Mouse (Mus musculus): ENCODE results near the gene Cit. TPM values are rescaled to one million over a fixed set of nuclear protein-coding genes. Genes with fewer than 3 reads are reported as not detected.

Gene Cit
- polyA plus RNA-seq, 1 experiment from 2014 or later = 11.7 TPM

DNA sequence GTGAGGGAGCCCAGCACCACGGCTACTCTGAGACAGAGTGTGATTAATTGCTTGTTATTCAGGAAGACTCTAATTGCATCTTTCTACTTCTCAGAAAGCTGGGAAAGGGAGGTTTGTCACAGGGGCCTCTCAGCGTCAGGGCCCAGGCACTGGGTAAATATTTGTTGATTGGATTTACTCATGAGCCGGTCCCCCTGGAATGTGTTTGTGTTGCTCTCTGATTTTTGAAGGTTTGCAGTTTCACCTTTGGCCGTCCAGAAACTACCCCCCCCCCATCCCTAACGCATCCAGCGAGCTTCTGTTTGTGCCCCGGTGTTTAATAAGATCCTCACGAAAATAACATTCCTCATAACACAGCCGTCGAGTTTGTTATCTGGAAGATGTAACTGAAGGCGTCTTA lies 65.4 kb downstream of the Cit start:
- POLR2A ChIA-PET = interaction anchor here (0.6 kb wide), 1 partner anchor 63 kb away, joined by 3 read pairs; no protein-coding TSS in a partner anchor

DNA sequence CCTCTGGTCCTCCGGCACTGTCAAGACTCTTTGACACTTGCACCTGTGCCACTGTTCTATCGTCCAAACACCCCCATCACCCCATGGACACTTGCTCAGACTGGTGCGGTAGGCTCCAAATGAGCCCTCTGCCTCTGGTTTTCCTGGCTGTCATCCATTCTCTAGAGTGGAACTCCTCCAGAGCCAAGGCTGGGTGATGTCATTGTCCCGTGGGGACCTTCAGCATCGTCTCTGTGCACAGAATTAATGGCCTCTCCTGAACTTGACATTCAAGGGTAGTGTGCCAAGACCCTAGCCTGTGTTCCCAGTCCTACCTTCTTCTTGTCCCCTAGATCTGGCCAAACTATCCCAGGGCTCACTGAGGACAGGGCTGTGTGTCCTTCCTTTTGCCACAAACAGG lies 70.4 kb downstream of the Cit start:
- TF ChIP-seq CTCF (IDR thresholded peaks at IDR 0.05) = no peak
- DNase-seq (ENCODE audit: low read depth, low spot score) (no peak), ATAC-seq (no peak)
- POLR2A ChIA-PET = no interaction called here
- no peaks in the 10 kb centered on the region for H3K27me3 ChIP-seq
- CTCF ChIA-PET = no interaction called here
- in situ Hi-C loops (cut with MboI; ENCODE audit: low pct_unique_long_range_greater_than_20kb) = no loop called here

More for the DNA sequence above, 65.4 kb downstream of the Cit start:
- CTCF ChIA-PET = no interaction called here
- no peak for ATAC-seq
- H3K27me3 ChIP-seq = no peaks in the 10 kb centered on the region
- no peak for DNase-seq (ENCODE audit: low read depth, low spot score)
- in situ Hi-C loops (cut with MboI; ENCODE audit: low pct_unique_long_range_greater_than_20kb) = no loop called here
- TF ChIP-seq CTCF (IDR thresholded peaks at IDR 0.05) = no peak

DNA sequence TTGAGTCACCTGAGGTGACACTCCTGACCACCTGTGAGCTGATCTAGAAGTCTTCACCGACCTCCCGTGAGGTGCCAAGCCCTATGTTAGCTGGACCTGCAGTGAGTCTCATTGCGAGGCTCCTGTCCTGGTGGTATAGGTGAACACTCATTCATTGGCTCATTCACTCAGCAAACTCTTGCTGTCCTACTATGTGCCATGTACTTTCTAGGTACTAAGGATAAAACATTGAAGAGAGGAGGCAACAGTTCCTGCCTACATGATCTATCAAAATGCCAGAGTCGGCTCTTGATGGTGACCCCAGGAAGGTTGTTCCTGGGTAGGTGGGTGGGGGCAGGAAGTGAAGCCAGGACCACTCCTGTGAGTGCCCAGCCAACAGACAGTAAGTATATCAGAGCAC lies 72.9 kb downstream of the Cit start:
- POLR2A ChIA-PET = no interaction called here
- no peak for DNase-seq (ENCODE audit: low read depth, low spot score)
- H3K27me3 ChIP-seq = no peaks in the 10 kb centered on the region
- ATAC-seq = no peak
- in situ Hi-C loops (cut with MboI; ENCODE audit: low pct_unique_long_range_greater_than_20kb) = no loop called here
- no peak for TF ChIP-seq CTCF (IDR thresholded peaks at IDR 0.05)
- CTCF ChIA-PET = no interaction called here

GRCm38 (mm10) chr5:115918597-115919351 lies 73.7 kb downstream of the Cit start:
- ATAC-seq (no peak), DNase-seq (ENCODE audit: low read depth, low spot score) (no peak)
- in situ Hi-C loops (cut with MboI; ENCODE audit: low pct_unique_long_range_greater_than_20kb) = no loop called here
- no peaks in the 10 kb centered on the region for H3K27me3 ChIP-seq
- ChIA-PET CTCF (no interaction called here), POLR2A (interaction anchor here (1.2 kb wide), 1 partner anchor 10 kb away, joined by 3 read pairs; no protein-coding TSS in a partner anchor)
- TF ChIP-seq CTCF (IDR thresholded peaks at IDR 0.05) = no peak

DNA sequence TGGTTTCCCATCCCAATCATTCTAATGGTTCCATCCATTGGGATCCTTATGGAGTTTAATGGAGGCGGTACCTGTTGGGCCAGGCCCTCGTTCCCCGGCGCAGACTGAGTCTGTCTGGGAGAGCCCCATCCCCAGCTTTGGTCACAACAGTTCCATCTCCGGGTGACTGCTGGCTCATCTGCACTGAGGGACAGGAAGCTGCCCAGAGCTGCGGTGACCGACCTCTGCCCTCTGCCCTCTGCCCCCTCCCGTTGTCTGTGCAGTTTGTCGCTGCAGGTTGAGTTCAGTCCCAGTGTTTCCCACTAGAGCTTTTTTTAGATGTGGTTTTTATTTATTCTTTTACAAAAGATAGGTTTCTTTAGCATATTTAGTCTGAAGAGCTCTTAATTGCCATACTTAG lies 76.9 kb downstream of the Cit start:
- ATAC-seq (no peak), DNase-seq (ENCODE audit: low read depth, low spot score) (no peak)
- no peaks in the 10 kb centered on the region for H3K27me3 ChIP-seq
- ChIA-PET POLR2A (no interaction called here), CTCF (interaction anchor here (1.1 kb wide), 1 partner anchor 9 kb away, joined by 4 read pairs; no protein-coding TSS in a partner anchor)
- in situ Hi-C loops (cut with MboI; ENCODE audit: low pct_unique_long_range_greater_than_20kb) = no loop called here
- no peak for TF ChIP-seq CTCF (IDR thresholded peaks at IDR 0.05)

DNA sequence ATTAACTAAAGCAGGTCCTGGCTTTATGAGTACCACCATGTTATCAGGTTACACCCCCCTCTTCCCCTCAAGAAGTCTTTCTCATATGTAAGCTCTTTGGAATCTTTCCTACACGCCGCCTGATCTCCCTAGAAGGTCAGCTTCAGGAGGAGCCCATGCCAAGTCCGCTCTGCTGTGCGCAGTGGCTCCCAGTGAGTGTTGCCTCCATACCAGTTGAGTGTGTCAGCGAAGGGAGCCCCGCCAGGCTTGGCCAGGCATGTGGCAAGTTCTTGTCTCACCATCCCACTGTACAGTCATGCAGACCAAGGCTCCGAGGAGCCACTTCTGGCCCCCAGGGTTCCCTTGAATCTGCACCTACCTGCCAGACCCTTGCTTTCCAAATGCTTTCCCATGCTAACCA lies 79.9 kb downstream of the Cit start:
- no peak for TF ChIP-seq CTCF (IDR thresholded peaks at IDR 0.05)
- in situ Hi-C loops (cut with MboI; ENCODE audit: low pct_unique_long_range_greater_than_20kb) = no loop called here
- no peaks in the 10 kb centered on the region for H3K27me3 ChIP-seq
- CTCF ChIA-PET = interaction anchor here (0.9 to 1.4 kb wide), 3 partner anchors 11 to 20 kb away, joined by 3 read pairs; no protein-coding TSS in a partner anchor
- peak; percentile 48 for ATAC-seq
- DNase-seq (ENCODE audit: low read depth, low spot score) = peak; percentile 13
- POLR2A ChIA-PET = interaction anchor here (0.6 kb wide), 1 partner anchor 100 kb away, joined by 3 read pairs; no protein-coding TSS in a partner anchor

- no peak for TF ChIP-seq CTCF (IDR thresholded peaks at IDR 0.05)
- POLR2A ChIA-PET = no interaction called here
- in situ Hi-C loops (cut with MboI; ENCODE audit: low pct_unique_long_range_greater_than_20kb) = no loop called here
- ATAC-seq = peak; percentile 29
- peak; percentile 19 for DNase-seq (ENCODE audit: low read depth, low spot score)
- H3K27me3 ChIP-seq = no peaks in the 10 kb centered on the region
- CTCF ChIA-PET = interaction anchor here (0.8 to 1.5 kb wide), 4 partner anchors 9 to 79 kb away, joined by 3 to 4 read pairs (median 4); no protein-coding TSS in a partner anchor
These were observed 83.9 kb downstream of the Cit start for GRCm38 (mm10) chr5:115928786-115929507.

DNA sequence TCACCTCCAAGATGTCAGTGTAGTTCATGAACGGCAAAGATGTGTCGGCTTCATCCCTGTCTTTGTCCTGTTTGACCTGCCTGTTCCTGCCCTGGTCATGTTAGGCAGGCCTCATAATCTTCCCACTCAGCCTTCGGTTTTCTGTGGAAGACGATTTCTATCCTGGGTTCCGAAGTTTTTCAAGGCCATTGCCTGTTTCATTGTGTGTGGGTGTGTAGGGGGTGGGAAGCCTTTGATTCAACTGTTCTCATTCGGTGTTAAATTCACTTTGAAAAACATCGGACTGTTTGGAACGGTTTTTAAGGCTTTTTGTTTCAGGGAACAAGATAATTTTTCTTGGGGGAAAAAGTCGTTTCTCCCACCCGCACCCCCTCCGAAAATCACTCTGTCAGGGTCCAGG lies 87.2 kb downstream of the Cit start:
- in situ Hi-C loops (cut with MboI; ENCODE audit: low pct_unique_long_range_greater_than_20kb) = no loop called here
- DNase-seq (ENCODE audit: low read depth, low spot score) = no peak
- H3K27me3 ChIP-seq = no peaks in the 10 kb centered on the region
- TF ChIP-seq CTCF (IDR thresholded peaks at IDR 0.05) = no peak
- ChIA-PET CTCF (no interaction called here), POLR2A (no interaction called here)
- ATAC-seq = no peak

GRCm38 (mm10) chr5:115936851-115937250 lies 91.8 kb downstream of the Cit start:
- in situ Hi-C loops (cut with MboI; ENCODE audit: low pct_unique_long_range_greater_than_20kb) = no loop called here
- H3K27me3 ChIP-seq = no peaks in the 10 kb centered on the region
- no peak for TF ChIP-seq CTCF (IDR thresholded peaks at IDR 0.05)
- no peak for DNase-seq (ENCODE audit: low read depth, low spot score)
- ChIA-PET CTCF (no interaction called here), POLR2A (no interaction called here)
- ATAC-seq = no peak

- no peaks in the 10 kb centered on the region for H3K27me3 ChIP-seq
- POLR2A ChIA-PET = no interaction called here
- ATAC-seq (no peak), DNase-seq (ENCODE audit: low read depth, low spot score) (no peak)
- in situ Hi-C loops (cut with MboI; ENCODE audit: low pct_unique_long_range_greater_than_20kb) = no loop called here
- TF ChIP-seq CTCF (IDR thresholded peaks at IDR 0.05) = no peak
- CTCF ChIA-PET = interaction anchor here (0.8 to 1.2 kb wide), 2 partner anchors 9 to 14 kb away, joined by 3 to 4 read pairs; no protein-coding TSS in a partner anchor
These were observed 92.5 kb downstream of the Cit start for GRCm38 (mm10) chr5:115937566-115937965.

DNA sequence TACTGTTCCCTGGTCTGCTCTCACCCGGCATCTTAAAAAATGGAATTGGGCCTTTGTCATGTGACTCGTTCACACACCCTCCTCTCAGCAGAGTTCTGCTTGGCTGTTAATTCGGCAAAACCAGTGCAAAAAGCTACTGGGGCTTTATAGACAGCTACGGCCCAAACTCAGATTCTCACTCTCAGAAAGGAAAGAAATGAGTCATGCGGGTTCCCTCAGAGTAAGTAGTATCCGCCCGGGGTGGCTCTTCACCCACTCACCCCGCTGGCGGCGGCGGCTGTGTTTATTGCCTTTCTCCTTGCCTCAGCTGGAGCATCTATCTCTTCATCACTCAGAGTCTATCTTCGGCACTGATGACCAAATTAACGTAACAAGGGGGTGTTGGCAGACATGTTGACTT lies 93.9 kb downstream of the Cit start:
- ChIA-PET POLR2A (no interaction called here), CTCF (no interaction called here)
- DNase-seq (ENCODE audit: low read depth, low spot score) = no peak
- ATAC-seq = no peak
- H3K27me3 ChIP-seq = no peaks in the 10 kb centered on the region
- TF ChIP-seq CTCF (IDR thresholded peaks at IDR 0.05) = no peak
- in situ Hi-C loops (cut with MboI; ENCODE audit: low pct_unique_long_range_greater_than_20kb) = no loop called here
